Mouse (Mus musculus): Measurements from ENCODE around the gene Gm44503.
A peak's percentile ranks its signal among the peaks of the same experiment; 100 is the strongest.

Gene Gm44503

GRCm38 (mm10) chr9:72958521-72959450 lies at the start of gene Gm44503, which contains the start of gene Dyx1c1:
Gene Gm44503, plus strand, starts transcription at chr9:72958852.
Gene Dyx1c1, plus strand, starts transcription at chr9:72958785.
- peak; percentile 61 for DNase-seq (ENCODE audit: low read depth, low spot score)

GRCm38 (mm10) chr9:72911381-72911780 lies 47.3 kb upstream of the Gm44503 start:
- DNase-seq (ENCODE audit: low read depth, low spot score) = no peak

- no peak for DNase-seq (ENCODE audit: low read depth, low spot score)
Measured at GRCm38 (mm10) chr9:72913551-72913950, 45.1 kb upstream of the Gm44503 start.

GRCm38 (mm10) chr9:72915728-72916127 lies 42.9 kb upstream of the Gm44503 start:
- DNase-seq (ENCODE audit: low read depth, low spot score) = no peak

- DNase-seq (ENCODE audit: low read depth, low spot score) = no peak
Measured at GRCm38 (mm10) chr9:72923068-72923467, 35.6 kb upstream of the Gm44503 start.

- no peak for DNase-seq (ENCODE audit: low read depth, low spot score)
Measured at GRCm38 (mm10) chr9:72925021-72925934, 33.4 kb upstream of the Gm44503 start, which contains the start of gene Pygo1. Gene Pygo1, plus strand, starts transcription at chr9:72925645.

- no peak for DNase-seq (ENCODE audit: low read depth, low spot score)
Measured at GRCm38 (mm10) chr9:72925935-72926258, 32.8 kb upstream of the Gm44503 start.

GRCm38 (mm10) chr9:72931166-72931790 lies 27.4 kb upstream of the Gm44503 start:
- DNase-seq (ENCODE audit: low read depth, low spot score) = no peak

- DNase-seq (ENCODE audit: low read depth, low spot score) = no peak
Measured at GRCm38 (mm10) chr9:72935309-72935708, 23.3 kb upstream of the Gm44503 start.

- DNase-seq (ENCODE audit: low read depth, low spot score) = no peak
Measured at GRCm38 (mm10) chr9:72936301-72936700, 22.4 kb upstream of the Gm44503 start.

GRCm38 (mm10) chr9:72943424-72943823 lies 15.2 kb upstream of the Gm44503 start:
- DNase-seq (ENCODE audit: low read depth, low spot score) = no peak

GRCm38 (mm10) chr9:72944286-72944685 lies 14.4 kb upstream of the Gm44503 start:
- no peak for DNase-seq (ENCODE audit: low read depth, low spot score)

- no peak for DNase-seq (ENCODE audit: low read depth, low spot score)
Measured at GRCm38 (mm10) chr9:72947010-72947409, 11.6 kb upstream of the Gm44503 start.

- no peak for DNase-seq (ENCODE audit: low read depth, low spot score)
Measured at GRCm38 (mm10) chr9:72949572-72949971, 9.1 kb upstream of the Gm44503 start.

GRCm38 (mm10) chr9:72954746-72955145 lies 3.9 kb upstream of the Gm44503 start:
- no peak for DNase-seq (ENCODE audit: low read depth, low spot score)

- DNase-seq (ENCODE audit: low read depth, low spot score) = no peak
Measured at GRCm38 (mm10) chr9:72955546-72955945, 3.1 kb upstream of the Gm44503 start.

GRCm38 (mm10) chr9:72961346-72961745 lies 2.7 kb downstream of the Gm44503 start:
- no peak for DNase-seq (ENCODE audit: low read depth, low spot score)

- DNase-seq (ENCODE audit: low read depth, low spot score) = no peak
Measured at GRCm38 (mm10) chr9:72961959-72962358, 3.3 kb downstream of the Gm44503 start.

- DNase-seq (ENCODE audit: low read depth, low spot score) = no peak
Measured at GRCm38 (mm10) chr9:72968349-72969061, 9.9 kb downstream of the Gm44503 start.

- DNase-seq (ENCODE audit: low read depth, low spot score) = peak; percentile 61
Measured at GRCm38 (mm10) chr9:72969874-72970273, 11.2 kb downstream of the Gm44503 start.

GRCm38 (mm10) chr9:72972435-72972834 lies 13.8 kb downstream of the Gm44503 start:
- no peak for DNase-seq (ENCODE audit: low read depth, low spot score)

Data from WW6 (cell line).